Mouse (Mus musculus): ENCODE data around the gene Fam187a.
A peak's percentile ranks its signal among the peaks of the same experiment; 100 is the strongest.

Fam187a gene

DNA sequence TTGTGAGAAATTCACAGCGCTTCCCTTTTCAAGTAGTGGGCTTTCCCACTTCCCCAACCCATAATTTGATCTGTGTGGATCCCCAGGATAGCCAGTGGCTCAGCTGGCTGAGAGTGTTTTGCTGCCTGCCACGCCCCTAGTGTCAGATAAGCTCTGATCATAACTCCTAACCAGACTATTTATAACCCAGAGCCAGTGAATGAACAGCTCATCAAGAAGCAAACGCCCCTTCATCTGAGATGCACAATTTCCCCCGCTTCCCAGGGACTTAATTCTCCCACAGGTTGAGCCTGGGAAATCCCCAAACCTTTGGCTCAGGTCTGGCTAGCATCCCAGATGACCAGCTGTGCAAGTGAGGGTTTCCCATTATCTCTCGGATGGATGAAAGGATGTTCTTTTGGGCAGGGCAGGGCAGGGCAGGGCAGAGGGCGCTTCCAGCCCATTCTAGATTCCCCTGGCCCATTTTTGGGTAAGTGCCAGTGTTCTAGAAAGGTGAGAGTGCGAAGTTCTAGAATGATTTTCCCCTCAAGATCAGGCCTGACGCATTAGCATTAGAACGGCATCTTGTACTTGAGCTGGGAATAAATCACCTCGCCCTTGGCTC, at the start of gene Fam187a:
Fam187a (plus strand) TSS at position 554 of the 604 bp plus-strand sequence.
- DNase-seq = no peak

DNA sequence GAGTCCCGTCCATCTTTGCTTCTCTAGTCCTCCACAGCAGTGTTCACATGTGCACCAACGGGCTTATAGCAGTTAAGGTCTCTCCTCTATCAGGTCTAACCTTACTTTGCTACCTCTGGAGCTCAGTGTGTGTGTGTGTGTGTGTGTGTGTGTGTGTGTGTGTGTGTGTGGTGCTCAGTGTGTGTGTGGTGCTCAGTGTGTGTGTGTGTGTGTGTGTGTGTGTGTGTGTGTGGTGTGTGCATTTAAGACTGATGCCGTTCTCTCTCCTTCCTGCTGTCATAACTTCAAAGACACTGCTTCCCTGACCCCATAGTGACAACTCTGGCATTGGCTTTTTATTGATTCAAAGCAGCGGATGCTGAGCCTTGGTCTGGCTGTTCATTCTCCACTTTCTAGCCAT, 49.4 kb upstream of the Fam187a start, which contains the start of gene Higd1b:
Higd1b (plus strand) TSS at position 301 of the 400 bp plus-strand sequence.
- DNase-seq = no peak

DNA sequence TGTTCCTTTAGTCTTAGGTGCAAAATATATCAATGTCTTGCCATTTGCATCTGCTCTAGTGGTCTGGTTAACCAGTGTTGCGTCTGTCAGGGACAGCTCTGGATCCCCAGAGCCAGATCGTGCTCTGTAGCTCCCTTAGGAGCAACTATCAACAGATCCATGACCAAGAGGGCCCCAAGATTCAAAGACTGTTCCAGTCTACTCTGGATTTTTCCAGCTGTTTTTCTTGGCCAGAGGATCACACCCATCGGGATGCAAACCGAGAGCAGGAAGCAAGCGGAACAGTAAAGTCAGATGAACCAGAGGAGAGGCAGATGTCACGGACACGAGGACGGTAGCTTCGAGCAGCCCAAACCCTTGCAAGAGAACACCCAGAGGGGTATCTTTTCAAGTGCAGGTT, 48.8 kb upstream of the Fam187a start:
- DNase-seq = no peak

DNA sequence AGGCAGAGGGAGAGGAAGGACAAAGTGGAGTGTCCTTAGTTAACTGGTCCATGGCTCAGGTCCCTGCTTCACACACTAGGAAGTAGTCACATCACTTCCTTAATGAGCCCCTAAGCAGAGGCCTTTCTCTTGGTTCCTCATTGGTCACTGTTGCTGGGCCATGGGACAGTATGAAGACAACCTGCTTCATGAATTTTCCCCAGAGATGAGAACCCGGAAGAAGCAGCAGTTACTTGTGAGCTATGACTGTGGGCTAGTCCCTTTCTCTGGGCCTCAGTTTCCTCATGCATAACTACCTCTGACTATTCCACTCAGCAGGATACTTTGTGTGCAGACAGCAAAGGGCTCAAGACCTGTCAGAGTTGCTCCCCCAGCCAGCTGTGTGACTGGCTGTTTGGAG, 47.6 kb upstream of the Fam187a start:
- DNase-seq = no peak

DNA sequence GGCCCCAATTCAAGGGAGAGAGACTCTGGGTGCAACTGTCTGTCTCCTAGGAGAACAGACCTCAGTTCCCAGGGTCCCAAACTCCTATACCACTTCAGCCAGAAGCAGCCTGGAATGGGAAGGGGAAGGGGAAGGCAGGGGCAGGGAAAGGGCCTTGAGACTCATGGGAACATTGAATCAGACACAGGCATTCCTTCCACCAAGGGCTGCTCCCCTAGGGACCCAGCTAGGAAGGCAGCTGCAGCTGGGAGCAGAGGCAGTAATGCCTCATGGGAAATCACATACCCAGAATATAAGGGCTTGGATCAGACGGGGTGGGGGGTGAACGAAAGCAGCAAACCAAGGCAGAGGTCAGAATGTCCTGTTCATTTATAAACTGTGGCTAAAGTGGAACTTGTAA, 46.8 kb upstream of the Fam187a start:
- DNase-seq = peak; percentile 55

DNA sequence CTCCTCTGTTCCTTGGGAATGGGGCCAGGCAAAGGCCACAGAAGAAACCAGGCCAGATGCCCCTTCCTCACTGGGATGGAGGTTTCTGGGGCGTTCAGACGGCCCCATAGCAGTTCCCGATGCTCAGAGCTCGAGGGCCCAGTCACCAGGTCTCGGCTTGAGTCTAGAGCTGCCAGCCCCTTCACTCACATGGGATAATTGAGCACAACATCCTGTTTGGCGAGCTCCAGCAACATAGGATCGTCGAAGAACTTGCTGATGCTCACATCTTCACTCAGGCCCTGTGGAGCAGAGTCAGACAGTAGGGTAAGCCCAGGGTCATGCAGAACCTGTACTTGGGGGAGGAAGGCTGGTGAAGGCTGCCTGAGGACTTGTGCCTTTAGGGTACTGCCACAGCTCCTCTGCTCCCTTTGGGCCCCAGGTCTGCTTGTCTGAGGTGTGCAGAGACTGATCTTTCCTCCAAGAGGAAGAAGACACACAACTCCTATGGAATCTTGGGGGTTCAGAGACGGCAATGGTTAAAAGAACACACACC, 46.3 kb upstream of the Fam187a start:
- no peak for DNase-seq

DNA sequence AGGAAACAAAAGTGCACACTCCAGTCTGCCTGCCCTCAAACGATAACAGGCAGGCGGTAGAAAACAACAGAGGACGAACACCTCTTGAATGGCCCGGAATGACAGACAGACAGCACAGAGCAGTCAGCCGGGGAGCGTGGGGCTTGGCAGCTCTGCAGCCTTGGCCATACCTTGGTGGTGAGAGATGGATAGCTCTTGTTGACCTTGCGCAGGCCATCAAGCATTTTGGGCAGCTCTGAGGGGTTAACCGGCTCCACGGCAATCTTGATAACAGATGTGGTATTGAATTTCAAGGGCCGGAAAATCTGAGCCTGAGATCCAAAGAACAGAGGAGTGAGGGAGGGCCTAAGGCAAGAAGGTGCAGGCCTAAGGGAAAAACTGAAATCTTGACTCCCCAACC, 39.0 kb upstream of the Fam187a start:
- no peak for DNase-seq

DNA sequence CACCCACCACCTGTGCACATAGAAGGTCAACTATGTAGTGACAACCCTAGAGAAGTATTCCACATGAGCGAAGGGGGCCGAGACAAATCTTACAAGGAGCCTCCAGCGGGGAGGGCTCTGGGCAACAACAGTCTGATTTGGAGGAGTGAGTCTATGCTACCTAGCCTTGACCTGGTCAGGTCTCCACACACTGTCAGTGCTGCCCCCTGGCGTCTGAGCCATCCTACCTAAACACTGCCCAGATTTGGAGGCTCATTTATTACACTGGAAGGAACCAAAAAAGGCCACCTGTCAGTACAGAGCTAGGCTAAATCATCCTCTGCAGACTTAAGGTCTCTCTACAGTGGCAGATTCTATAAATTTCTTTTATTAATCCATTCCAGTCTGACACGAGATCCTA, 33.1 kb upstream of the Fam187a start:
- DNase-seq = peak; percentile 73

DNA sequence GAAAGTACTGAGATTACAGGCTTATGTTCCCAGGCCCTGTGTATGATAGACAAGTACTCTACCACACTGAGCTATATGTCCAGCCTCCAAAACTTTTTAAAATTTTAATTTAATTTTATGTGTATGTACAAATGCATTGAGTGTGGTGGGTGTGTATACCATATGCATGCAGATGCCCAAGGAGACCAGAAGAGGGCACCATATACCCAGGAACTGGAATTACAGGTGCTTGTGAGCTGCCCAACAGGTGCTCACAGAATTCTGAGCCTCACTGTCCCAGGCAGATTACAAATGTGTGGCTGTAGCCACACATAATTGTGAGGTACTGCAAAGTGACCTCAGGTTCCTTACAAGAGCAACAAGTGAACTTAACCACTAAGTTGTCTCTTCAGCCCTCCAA, 31.2 kb upstream of the Fam187a start:
- no peak for DNase-seq

DNA sequence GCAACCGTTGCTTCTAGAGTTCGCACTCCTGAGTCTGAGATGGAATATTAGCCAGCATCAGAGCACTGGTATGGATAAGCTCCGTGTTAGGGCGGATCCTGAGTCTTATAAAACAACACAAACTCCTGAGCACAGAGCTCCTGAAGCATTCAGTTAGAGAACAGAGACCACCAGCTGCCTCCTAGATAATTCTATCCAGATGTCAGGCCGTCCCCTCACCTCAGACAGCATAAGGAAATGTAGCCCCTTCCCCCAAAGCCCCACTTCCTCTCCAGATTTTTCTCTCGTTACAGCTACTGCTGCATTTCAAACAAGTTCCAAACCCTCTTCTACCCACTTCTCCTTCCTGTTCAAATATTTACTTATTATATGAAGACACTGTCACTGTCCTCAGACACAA, 29.0 kb upstream of the Fam187a start:
- no peak for DNase-seq

DNA sequence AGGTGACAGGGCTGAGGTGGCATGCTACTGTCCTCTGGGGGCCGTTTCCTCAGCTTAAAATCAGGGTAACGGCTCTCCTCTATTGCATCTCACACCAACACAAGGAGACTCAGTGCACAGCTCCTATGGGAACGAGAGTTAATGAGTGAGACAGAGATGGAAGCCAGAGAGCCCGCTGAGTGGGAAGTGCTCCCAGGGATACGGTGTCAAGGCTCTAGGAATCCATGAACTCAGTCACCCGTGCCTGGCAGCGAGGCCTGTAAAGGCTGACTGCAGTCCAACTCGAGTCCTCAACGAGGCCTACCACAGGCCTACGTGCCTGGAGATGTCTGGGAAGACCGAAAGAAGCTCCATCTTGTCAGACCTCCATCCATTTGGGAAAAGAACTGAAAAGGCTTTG, 26.0 kb upstream of the Fam187a start:
- no peak for DNase-seq

DNA sequence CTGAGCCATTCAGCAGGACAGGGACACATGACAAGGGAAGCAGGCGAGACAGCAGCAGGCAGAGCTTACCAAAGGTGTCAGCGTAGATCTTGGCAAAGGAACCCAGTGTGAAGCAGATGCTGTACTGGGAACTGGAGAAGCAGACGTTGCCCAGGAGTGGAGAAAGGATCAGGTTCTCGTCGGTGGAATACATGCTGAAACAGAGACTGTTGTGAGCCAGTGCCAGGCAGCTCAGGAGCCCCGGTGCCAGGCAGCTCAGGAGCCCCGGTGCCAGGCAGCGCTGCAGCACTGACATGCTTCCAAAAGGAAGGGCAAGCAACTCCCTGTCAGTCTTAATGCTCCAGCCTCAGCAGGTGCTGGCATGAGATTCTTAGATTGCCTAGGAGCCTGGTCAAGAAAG, 25.0 kb upstream of the Fam187a start:
- DNase-seq = no peak

DNA sequence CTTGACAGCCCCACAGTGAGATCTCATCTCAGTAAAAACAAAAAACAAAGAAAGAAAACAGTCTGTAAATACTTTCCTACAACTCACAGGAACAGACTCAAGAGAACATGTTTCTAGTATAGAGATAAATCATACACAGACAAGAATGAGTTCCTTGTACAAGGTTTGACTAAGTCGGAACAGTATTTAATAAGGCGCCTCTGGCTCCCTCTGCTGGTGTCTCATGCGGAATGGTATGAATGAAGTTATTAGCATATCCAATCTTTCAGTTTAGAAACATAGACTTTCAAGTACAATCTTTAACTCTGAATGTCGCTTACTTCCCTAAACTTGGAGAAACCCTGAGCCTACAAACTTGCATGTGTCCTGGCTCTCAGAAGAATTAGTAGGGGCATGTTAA, 20.7 kb upstream of the Fam187a start:
- peak; percentile 81 for DNase-seq

DNA sequence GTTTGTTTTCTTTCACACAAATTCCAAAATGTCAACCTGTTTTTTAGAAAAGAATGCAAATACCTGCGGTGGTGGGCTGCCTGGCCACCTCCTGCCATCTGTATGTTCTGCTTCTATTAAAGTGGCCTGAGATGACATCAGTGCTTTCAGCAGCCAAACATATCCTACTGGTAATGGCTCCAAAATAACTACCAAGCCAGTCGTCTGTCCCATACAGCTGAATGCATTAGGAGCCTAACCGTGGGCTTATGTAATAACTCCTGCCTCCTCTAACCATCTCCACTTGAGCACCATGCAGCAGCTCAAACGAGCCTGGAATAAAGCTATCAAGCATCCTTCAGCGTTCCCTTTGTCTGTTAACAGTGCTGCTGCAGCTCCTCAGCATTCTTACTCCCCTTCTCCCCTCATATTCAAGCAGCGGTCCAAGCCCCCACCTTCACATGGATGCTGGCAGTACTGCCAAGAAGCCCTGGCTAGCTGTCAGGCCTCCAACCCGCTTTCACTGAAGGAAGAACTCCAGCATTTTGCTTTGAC, 10.1 kb upstream of the Fam187a start:
- no peak for DNase-seq

DNA sequence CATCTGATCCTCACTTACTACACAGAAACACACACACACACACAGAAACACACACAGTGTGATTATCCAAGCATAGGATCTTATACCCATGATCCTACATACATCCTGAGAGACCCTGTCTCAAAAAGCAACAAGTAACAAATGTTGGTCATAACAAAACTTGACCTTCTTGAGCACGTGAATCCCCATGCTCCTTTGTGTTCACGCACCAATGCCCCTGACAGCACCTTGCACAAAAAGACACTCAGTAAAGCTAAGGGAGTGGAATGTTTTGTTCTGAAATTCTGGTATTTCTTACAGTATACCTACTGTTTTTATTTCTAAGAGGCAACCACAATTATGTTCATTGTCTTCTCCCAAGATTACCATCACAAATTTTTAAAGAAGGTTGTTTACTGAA, 5.4 kb upstream of the Fam187a start:
- DNase-seq = no peak

DNA sequence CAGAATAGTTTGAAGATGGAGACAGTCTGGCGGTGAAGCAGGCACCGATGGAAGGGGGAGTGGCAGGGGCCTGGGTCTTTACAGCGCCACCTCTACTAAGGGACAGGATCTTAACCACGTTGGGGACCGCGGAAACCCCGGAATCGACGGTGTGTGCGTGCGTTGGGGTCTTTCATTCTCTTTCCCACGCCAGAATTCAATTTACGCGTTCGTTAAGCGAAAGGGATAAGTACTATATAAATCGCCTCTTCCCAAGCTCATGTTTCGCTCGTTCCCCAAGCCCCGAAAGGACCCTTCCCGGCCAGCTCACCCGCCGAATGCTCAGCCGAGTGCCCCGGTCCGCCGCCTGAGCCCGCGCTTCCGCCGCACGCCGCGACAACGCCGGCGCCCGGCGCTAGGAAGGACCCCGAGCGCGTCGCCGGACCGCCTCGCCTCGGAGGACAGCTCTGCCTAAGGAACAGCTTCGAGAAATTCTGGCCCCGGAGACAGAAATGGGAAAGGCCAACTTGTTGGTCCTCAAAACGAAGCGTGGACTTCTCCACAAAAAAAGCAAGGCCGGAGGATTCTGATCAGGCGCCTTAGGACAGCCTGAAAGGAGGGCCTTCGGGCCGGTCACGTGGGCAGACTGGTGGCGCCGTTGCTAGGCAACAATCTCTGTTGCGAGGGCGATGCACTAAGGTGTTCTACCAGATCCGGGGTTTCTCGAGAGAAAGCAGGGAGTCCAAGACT, 4.2 kb upstream of the Fam187a start, which contains the start of the genes Eftud2 and Ccdc103:
Eftud2 (minus strand) TSS at position 401 of the 729 bp plus-strand sequence.
Ccdc103 (plus strand) TSS at position 620 of the 729 bp plus-strand sequence.
- DNase-seq = peak; percentile 94

DNA sequence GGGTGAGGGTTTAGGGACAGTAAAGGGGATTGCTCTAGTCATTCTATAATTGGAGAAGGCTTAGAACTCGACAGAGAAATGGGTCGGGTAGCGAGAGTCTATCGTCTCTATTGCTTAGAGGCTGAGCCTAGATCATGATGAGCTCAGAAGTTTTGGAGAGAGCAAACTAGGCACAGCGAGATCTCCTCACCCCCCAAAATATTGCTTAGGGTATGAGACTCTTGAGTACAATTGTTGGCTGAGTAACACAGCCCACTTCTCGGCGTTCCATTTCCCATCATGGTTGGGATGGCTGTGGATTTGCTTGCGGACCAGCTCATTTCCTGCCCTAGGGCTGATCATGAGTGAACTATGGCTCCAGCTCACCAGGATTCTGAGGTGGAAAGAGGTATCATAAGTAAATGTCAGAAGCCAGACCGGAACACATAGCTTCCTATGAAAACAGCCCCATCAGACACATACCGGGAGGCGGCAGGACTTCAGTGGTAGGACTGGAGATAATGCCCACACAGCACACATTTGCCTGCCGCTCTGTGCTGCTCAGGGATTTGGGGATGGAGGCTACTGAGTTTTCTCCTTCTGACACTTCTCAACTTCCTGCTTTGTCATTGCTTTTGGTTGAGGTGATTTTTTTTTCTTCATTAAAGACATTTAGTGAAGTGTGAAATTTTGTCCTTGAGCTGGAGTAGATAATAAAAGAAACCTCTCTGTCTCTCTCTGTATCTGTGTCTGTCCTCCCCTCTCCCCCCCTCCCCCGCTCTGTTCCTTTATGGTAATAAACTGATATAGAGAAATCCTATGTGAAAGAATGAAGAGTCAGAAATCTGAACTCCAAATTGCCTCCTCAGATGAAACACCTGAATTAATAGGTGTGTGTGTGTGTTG, 3.4 kb upstream of the Fam187a start:
- no peak for DNase-seq

DNA sequence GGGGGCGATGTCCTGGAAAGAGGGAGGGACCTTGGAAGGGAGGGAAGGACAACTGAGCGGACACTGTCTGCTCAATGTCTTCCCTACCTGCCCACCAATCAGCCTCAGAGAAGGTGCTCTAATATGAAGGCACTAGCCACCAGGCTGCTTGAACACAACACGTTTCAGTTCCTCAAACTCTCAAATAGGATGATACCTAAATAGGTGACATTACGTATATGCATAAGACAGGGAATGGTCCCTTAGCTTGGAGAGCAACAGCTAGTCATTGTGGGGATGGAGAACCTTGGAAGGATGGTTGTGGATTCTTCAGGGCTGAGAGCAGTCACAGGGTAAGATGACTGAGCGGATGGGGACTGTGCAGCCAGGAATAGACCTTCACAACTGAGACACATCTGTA, 2.5 kb downstream of the Fam187a start:
- no peak for DNase-seq

DNA sequence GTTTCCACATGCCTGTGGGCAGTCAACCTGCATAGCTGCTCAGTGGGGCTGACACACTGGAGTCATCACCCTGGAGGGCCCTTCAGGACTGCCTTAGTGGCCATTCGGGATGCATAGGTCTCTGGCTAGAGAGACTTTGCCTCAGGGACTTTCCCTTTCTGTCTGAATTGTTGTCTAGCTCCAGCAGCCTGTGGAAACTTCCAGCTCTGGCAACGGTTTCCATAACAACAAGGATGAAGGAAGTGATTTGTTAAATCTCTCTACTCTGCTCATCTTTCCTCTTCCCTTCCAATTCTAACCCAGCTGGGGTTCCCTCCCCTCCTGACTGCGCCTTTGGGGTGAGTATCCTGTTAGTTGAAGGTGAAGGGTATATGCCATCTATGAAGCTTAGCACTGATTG, 3.2 kb downstream of the Fam187a start:
- no peak for DNase-seq

DNA sequence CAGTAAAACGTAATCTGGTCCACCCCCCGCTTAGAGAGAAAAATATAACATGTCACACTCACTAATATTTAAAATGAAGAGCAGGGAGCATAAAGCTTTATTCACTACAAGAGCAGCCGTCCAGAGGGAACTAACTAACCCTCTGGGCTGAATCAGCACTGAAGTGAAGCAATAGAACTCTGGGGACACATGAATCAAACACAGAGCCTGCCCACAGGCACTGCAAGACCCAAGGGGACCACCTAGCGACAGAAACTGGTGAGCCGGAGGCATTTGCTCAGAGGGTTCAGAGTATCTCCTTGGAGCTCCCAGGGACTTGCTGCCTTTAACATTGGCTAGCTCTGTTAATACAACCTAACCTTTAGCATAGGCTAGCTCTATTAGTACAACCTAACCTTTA, 5.1 kb downstream of the Fam187a start:
- no peak for DNase-seq

DNA sequence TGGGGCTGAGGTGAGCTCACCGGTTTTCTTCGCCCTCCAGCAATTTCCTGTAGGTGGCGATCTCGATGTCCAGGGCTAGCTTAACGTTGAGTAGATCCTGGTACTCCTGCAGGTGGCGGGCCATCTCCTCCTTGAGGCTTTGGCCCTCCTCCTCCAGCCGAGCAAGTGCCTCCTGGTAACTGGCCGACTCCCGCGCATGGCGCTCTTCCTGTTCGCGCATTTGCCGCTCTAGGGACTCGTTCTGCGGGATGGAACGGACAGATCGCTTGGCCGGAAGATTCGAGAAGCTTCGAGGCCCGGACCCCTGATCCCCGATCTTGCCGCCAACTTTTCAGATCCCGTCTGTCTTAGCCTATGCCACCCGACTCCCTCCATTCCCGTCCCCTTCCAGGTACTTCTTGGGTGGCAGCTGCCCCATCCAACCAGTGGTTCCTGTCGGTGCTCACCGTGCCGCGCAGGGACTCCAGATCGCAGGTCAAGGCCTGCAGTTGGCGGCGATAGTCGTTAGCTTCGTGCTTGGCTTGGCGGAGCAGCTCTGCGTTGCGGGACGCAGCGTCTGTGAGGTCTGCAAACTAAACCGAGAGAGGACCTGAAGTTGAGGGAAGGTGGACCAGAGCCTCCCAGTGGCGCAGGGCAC, 8.2 kb downstream of the Fam187a start:
- peak; percentile 87 for DNase-seq

DNA sequence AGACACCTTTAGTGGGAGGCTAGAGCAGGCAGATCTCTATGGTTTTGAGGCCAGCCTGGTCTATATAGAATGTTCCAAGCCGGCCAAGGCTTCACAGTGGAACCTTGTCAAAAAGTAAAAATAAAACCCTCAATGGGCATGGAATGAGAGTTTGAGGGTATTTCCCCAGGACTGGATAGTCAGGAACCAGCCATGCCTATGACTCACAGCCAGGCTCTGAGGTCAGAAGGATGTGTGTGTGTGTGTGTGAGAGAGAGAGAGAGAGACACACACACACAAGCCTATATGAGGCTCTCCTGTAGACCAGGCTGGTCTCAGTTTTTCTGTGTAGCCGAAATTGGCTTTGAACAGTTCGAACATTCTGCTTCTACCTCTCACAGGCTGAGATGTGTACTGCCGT, 9.7 kb downstream of the Fam187a start:
- no peak for DNase-seq

DNA sequence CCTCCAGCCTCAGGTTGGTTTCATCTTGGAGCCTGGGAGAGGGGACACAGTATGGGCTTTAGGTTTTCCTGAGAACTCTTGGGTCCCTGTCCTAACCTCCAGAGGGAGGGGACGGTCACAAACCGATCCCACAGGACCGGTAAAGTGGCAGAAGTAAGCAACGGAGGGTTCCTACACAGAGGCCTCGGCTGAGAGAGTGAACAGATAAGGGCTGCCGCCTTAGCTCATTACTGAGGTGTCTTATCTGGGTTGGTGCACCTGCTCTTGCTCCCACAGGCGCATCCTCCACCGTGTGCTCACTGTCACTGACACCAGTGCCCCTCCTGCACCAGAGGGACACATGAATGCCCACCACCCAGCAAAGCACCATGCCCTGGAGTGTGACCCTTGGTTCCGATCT, 10.8 kb downstream of the Fam187a start:
- DNase-seq = no peak
